Mouse (Mus musculus): ENCODE data around the gene Ahr. TPM values are rescaled to one million over a fixed set of nuclear protein-coding genes. Genes with fewer than 3 reads are reported as not detected.

Gene Ahr
- total and polyA plus RNA-seq, 3 experiments, result 2.6 to 5.6 (median 2.8) TPM

- peaks cover 9% of the 10 kb centered on the region for H3K36me3 ChIP-seq (ENCODE audit: control insufficient read depth, insufficient read depth, low read length)
- no peaks in the 10 kb centered on the region for H3K27me3 ChIP-seq (ENCODE audit: control insufficient read depth, insufficient read depth, low read length)
- intact Hi-C loops (cut with DNase I), result loop anchor here (5.0 kb wide), 3 partner anchors 35 to 150 kb away; no protein-coding TSS in a partner anchor
- peak overlapping the region; percentile 74 for H3K27ac ChIP-seq
- DNase-seq, result no peak
- H3K79me2 ChIP-seq (replicated peaks; ENCODE audit: control insufficient read depth, insufficient read depth, low read length), result no peaks in the 10 kb centered on the region
- H3K4me3 ChIP-seq, result no peak overlapping the region
- WGBS, result 81% methylated on average over 6 of the region's 6 CpGs
- H3K9ac ChIP-seq (ENCODE audit: low read depth, low read length), result no peak overlapping the region
- H3K4me1 ChIP-seq (ENCODE audit: control insufficient read depth, insufficient read depth, low read length), result peaks cover 1% of the 10 kb centered on the region
- TF ChIP-seq POLR2A (IDR thresholded peaks at IDR 0.05; ENCODE audit: insufficient read depth, low read depth, low read length) (no peak), CTCF (IDR thresholded peaks at IDR 0.05) (no peak), EP300 (IDR thresholded peaks at IDR 0.05; ENCODE audit: insufficient read depth, low read depth, low read length) (no peak)
These were observed 72.2 kb downstream of the Ahr start for GRCm38 (mm10) chr12:35462667-35463066.

- Histone ChIP-seq H3K4me1 (ENCODE audit: control insufficient read depth, insufficient read depth, low read length) (peaks cover 1% of the 10 kb centered on the region), H3K27ac (peak overlapping the region; percentile 8; the same call in 1 of the 2 replicates), H3K36me3 (ENCODE audit: control insufficient read depth, insufficient read depth, low read length) (peaks cover 9% of the 10 kb centered on the region), H3K9ac (ENCODE audit: low read depth, low read length) (no peak overlapping the region), H3K27me3 (ENCODE audit: control insufficient read depth, insufficient read depth, low read length) (no peaks in the 10 kb centered on the region), H3K4me3 (no peak overlapping the region), H3K79me2 (replicated peaks; ENCODE audit: control insufficient read depth, insufficient read depth, low read length) (no peaks in the 10 kb centered on the region)
- intact Hi-C loops (cut with DNase I), result loop anchor here (5.0 kb wide), 3 partner anchors 38 to 147 kb away; no protein-coding TSS in a partner anchor
- WGBS, result 35% methylated on average over 3 of the region's 3 CpGs
- no peak for DNase-seq
- TF ChIP-seq POLR2A (IDR thresholded peaks at IDR 0.05; ENCODE audit: insufficient read depth, low read depth, low read length), result no peak
- no peak for TF ChIP-seq EP300 (IDR thresholded peaks at IDR 0.05; ENCODE audit: insufficient read depth, low read depth, low read length)
- no peak for TF ChIP-seq CTCF (IDR thresholded peaks at IDR 0.05)
These were observed 75.2 kb downstream of the Ahr start for GRCm38 (mm10) chr12:35459662-35460061.

Data from heart, adult 2 months (tissue).